Mouse (Mus musculus) mouse embryonic stem cell (cell line): Measurements from ENCODE around the gene Fbxo41.
"Not testable (repeated sequence)": the region's sequence is repeated elsewhere in the genome, so short reads cannot be mapped to it uniquely, and the experiment has no call there.

Experiments
- in situ Hi-C, 2 experiments: fragments of 300-500 bp; cut with MboI; formaldehyde crosslinking; loops; 1 replicate in 1 of 2; 3 replicates in 1 of 2; pipeline ENCODE4 v1.14.3; 2019 to 2020; ENCODE audit warnings: low sequenced_read_pairs in 2 of 2, low pct_unique_long_range_greater_than_20kb in 1 of 2, mixed read lengths in 1 of 2; ENCODE audit not compliant: unreplicated experiment in 1 of 2

The Fbxo41 gene

GRCm38 (mm10) chr6:85469660-85470430 lies 32.9 kb downstream of the Fbxo41 start:
- in situ Hi-C loops, result no loop called here

- in situ Hi-C loops, result no loop called here
Observed at GRCm38 (mm10) chr6:85465381-85465780, 37.4 kb downstream of the Fbxo41 start.

GRCm38 (mm10) chr6:85459621-85460020 lies 43.2 kb downstream of the Fbxo41 start:
- in situ Hi-C loops, result no loop called here

GRCm38 (mm10) chr6:85452816-85453215 lies 50.0 kb downstream of the Fbxo41 start:
- in situ Hi-C loops, result no loop called here

DNA sequence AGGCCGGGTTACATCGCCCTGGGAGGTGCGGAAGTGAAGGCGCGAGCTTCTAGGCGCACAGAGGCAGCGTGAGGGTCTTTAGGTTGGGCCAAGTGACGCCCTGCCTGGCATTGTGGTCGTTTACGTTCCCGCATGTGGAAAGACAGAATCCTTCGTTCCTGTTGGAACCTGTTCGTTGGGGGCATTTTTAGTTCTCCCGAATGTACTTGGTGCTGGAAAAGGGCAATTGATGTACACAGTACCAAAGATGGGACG lies 50.5 kb downstream of the Fbxo41 start:
- in situ Hi-C loops, result no loop called here

GRCm38 (mm10) chr6:85451664-85452410 lies 51.0 kb downstream of the Fbxo41 start, which contains the start of gene Pradc1:
Pradc1 (minus strand) TSS chr6:85451970.
- in situ Hi-C loops, result no loop called here

GRCm38 (mm10) chr6:85450697-85451663 lies 51.8 kb downstream of the Fbxo41 start, which contains the start of gene Cct7:
Cct7 (plus strand) TSS chr6:85451514.
- in situ Hi-C loops, result no loop called here

- in situ Hi-C loops, result not testable (repeated sequence)
Observed at GRCm38 (mm10) chr6:85450140-85450539, 52.7 kb downstream of the Fbxo41 start.

DNA sequence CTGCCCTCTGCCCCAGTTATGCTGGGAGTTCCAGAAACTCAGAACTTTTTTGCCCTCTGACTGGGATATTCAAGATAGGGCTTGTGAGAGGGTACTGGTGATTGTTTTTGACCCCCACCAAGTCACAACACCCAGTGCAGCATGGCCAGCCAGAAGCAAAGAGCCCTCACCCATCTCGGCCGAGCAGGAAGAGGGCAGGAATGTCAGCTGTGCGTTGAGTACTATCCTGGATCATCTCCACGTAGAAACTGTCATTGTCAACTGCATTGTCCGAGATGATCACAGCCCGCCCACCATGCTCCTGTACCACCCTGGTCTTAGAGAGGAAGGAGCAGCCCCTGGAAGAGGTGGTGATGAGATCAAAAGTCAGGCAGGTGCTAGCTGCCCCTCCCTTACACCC lies 55.4 kb downstream of the Fbxo41 start:
- in situ Hi-C loops, result no loop called here

DNA sequence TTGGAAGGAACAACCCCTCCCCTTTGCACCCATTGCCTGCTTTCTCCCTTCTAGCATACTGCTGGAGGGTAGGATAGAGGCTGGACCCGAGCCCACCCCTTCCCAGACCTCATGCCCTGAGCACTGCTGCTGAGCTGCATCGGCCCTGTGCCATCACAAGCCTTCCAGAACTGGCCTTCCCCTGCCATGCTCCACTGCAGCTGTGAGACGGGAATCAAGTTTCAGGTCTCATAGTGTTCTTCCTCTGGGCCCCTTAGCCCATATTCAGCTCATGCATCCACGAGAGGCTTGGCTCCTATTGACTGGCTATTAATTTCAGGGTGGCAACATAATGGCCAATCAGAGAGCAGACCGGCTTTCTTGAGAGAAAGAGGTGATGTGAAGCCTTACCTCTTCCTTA lies 57.5 kb downstream of the Fbxo41 start:
- in situ Hi-C loops, result no loop called here

DNA sequence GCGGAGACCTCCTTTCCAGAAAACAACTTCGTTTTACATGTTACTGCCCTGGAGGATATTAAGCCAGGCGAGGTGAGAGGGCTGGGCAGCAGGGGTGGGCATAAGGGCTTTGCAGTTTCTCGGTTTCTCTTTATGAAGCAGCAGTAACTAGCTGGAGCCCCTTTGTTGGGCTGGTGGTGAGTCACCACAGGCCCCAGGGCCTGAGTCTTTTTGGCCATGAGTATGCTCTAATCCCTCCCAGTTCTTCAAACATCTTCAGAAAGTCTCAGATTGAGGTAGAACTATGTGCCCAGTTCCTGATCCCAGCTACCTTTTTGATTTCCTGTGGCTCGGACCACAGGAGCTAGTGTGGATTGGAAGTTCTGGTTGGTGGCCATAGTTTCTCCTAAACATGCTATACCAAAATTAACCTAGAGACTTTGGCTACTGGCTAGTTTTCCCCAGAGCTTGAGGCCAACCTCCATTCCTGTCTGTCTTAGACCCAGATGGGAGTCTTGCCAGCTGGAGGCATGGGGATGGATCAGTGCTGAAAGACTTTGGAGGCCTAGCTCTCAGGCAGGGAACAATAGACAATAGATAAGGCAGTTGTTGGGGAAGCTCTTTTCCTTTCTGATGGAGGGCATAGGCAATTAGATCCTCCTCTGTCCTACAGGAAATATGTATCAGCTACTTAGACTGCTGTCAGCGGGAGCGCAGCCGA lies 58.4 kb downstream of the Fbxo41 start:
- in situ Hi-C loops, result no loop called here

DNA sequence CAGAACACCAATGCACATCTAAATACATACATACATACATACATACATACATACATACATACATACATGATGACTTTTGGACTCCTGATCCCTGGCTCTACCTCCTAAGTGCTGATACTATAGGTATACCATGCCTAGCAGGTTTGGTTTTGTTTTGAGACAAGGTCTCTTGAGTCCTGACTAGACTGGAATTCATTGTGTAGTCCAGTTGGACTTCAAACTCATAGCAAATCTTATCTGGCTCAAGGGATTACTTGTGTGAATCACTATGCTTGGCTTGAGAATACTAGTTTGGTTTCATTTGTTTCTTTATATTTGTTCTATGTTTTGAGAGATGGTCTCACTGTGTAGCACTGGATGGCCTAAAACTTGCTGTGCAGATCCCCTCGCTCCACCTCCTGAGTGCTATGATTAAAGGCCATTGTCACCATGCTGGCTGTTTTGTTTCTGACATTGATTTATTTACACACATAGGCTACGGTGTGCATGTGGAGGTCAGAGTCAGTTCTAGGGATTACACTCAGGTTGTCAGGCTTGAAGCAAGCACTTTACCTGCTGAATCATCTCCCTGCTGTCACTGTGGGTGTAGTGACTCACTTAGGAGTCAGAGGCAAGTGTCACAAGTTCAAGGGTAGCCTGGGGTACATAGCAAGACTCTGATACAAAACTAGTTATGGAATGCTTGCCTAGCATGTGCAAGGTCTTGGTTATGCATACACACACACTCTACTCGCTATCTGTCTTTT lies 59.1 kb downstream of the Fbxo41 start:
- in situ Hi-C loops, result no loop called here

- in situ Hi-C loops, result no loop called here
Observed at GRCm38 (mm10) chr6:85441142-85441541, 61.7 kb downstream of the Fbxo41 start.

DNA sequence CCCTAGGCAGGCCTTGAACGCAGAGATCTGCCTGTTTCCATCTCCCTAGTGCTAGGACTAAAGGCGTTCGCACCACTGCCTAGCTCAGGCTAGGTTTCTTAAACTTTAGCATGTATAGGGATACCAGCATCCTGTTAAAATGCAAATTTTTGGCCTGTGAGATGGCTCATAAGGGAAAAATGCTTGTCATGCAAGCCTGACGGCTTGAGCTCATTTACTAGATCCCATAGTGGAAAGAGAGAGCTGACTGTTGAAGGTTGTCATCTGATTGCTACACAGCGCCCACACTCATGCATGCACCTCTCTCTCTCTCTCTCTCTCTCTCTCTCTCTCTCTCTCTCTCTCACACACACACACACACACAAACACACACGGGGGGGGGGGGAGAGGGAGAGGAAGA lies 66.2 kb downstream of the Fbxo41 start:
- in situ Hi-C loops, result no loop called here

DNA sequence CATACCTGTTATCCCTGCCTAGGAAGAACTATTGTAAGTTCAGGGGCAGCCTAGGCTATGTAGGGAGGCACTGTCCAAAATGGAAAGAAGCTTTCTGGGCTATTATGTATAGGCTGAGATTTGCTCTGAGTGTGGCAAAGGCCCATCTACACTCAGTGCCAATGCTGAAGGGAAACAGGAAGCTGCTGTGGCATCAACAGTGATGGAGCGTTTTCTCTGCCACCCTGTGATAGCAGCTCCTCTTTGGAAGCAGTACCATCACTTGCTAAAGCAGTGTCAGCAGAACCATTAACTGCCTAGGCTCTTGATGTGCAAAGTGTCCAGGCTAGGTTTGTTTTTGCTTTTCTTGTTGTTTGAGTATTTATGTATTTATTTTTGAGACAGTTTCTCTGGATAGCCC lies 66.6 kb downstream of the Fbxo41 start:
- in situ Hi-C loops, result no loop called here

DNA sequence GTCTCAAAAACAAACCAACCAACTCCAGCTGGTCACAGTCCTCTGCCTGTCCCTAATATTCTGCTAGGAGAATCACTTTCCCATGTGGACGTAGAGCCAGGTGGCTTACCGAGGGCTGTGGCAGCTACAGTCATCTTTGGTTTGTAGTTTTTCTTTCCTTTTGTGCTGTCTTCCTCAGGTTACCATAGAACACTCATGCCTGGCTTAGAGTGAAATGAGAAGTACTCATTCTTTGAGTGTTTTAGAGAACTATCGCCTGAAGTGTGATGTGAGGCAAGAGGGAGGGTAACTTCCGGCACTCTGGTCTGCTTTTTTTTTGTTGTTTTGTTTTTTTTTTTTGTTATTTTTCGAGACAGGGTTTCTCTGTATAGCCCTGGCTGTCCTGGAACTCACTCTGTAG lies 68.9 kb downstream of the Fbxo41 start:
- in situ Hi-C loops, result no loop called here

DNA sequence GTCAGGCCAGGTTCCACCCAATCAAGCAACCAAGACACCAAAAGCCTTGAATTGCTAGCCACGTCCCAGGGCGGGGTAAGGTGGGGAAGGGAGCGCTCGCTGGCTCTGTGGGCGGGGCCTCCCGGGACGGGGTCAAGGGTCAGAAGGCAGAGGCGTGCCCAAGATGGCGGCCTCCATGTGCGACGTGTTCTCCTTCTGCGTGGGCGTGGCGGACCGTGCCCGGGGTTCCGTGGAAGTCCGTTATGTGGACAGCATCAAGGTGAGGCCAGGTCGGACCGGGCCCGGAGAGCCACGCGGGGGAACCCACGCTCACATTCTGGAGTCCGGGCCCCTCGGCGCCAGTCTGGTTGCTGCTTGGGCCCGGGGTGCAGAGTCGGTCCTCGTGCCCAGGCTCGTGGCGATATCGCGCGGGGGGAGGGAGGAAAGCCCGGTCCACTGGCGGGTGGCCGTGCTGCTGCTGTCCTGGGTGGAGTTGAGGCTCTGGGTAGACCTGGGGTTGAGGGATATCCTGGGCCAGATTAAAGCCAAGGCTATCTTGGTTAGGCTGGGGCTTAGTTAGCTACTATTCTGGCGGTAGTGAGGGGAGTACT lies 70.9 kb downstream of the Fbxo41 start, which contains the start of gene Smyd5:
Smyd5 (plus strand) TSS at position 148 of the 590 bp plus-strand sequence.
- in situ Hi-C loops, result no loop called here
